Comparison of ENCODE assay signal across 15 mouse cellular contexts in the genomic region with DNA sequence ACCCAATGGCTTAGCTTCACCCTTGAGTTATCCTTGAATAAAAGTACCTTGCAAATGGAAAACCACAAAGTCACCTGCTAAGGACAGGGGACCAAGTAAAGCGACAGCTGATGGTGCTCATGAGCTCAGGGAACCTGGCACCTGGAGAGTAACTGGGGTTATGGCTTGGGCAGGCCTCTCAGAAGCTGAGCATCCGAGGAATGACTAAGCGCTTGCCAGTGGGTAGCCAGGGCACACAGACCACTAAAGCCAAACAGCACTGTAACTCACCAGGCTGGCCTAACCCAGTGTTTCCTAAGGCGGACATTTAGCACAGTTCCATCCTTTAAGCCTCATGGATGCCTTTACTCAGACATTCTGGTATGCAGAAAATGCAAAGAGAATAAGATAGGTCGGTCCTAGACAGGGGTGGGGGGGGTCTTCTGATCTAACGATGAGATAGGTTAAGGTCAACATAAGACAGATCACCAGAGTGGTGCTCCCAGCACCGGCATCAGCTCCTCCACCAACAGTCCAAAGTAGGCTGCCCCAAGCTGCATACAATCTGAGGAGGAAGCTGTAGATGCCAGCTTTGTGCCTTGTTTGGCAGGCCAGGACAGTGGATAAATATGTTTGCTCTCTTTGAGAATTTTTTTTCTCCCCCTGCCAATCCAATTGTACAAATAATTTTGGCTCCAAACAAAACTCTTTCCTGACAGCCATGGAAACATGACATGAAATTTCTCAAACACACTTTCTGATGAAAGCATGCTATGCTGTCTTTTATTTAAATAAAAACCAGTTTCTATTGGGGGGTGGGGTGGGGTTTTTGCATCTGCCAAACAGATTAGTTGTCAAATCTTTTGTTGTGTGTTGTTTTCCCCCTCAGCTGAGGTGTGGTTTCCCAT. TPM values are rescaled to one million over a fixed set of nuclear protein-coding genes. Genes with fewer than 3 reads are reported as not detected.
DNase-seq lines count a peak whose midpoint lies in the region; ATAC-seq and TF ChIP-seq lines count a peak whose summit lies in the region.
"Had no signal": no experiment of that assay in that cellular context is flagged by ENCODE, and none has a peak within 500 bp of the region (broad histone marks: within the 10 kb centered on the region; RNA-seq: fewer than 3 reads in every experiment).

No protein-coding gene starts in this region.

- TF ChIP-seq CTCF in lung, embryonic 14.5 days (IDR thresholded peaks at IDR 0.05; ENCODE audit: low read depth) = no peak
- TF ChIP-seq CTCF in cerebellum, adult 2 months (IDR thresholded peaks at IDR 0.05; ENCODE audit: borderline replicate concordance, insufficient read depth, low read depth, low read length) = no peak
- no peak for TF ChIP-seq CTCF in embryonic fibroblast, embryonic 13.5 days (IDR thresholded peaks at IDR 0.05; ENCODE audit: borderline replicate concordance, insufficient read depth, low read length)

- no peak for ATAC-seq in forebrain, embryonic 15.5 days (replicated peaks)
- ATAC-seq in forebrain, embryonic 16.5 days = no peak
- ATAC-seq in lung, embryonic 14.5 days (ENCODE audit: insufficient read depth) = no peak; the same call in 1 of the 2 replicates
- ATAC-seq: forebrain, embryonic 14.5 days; intestine, embryonic 15.5 days; midbrain, embryonic 13.5 days had no signal

- H3K27me3 ChIP-seq in forebrain, embryonic 15.5 days = no peaks in the 10 kb centered on the region
- H3K27me3 ChIP-seq in forebrain, embryonic 16.5 days (replicated peaks; ENCODE audit: control insufficient read depth, insufficient read depth, low read length) = no peaks in the 10 kb centered on the region
- no peaks in the 10 kb centered on the region for H3K27me3 ChIP-seq in lung, embryonic 14.5 days (ENCODE audit: insufficient read depth, low read length)
- H3K27me3 ChIP-seq in cerebellum, adult 2 months (ENCODE audit: control insufficient read depth, insufficient read depth, low read length) = no peaks in the 10 kb centered on the region
- H3K27me3 ChIP-seq: intestine, embryonic 15.5 days; midbrain, embryonic 13.5 days; neural tube, embryonic 12.5 days had no signal

- peak; percentile 71 for DNase-seq in lung, embryonic 14.5 days
- DNase-seq in lung, adult 18-20 months = no peak
- peak; percentile 63 to 80 for DNase-seq in cerebellum, adult 2 months
- no peak for DNase-seq in natural killer cell, adult 2 months (ENCODE audit: low spot score in 2 of 2)
- no peak for DNase-seq in heart, adult 18-20 months
- DNase-seq: adrenal gland, postnatal 10 days; B cell, adult 2 months; kidney, postnatal 10 days had no signal

- no peak overlapping the region for H3K4me2 ChIP-seq in forebrain, embryonic 15.5 days (replicated peaks)
- H3K4me2 ChIP-seq in forebrain, embryonic 16.5 days (ENCODE audit: low read length) = no peak overlapping the region
- no peak overlapping the region for H3K4me2 ChIP-seq in lung, embryonic 14.5 days
- H3K4me2 ChIP-seq: intestine, embryonic 15.5 days; midbrain, embryonic 13.5 days; neural tube, embryonic 12.5 days had no signal

- no peak overlapping the region for H3K4me3 ChIP-seq in forebrain, embryonic 15.5 days
- H3K4me3 ChIP-seq in forebrain, embryonic 16.5 days (replicated peaks; ENCODE audit: low read length) = no peak overlapping the region
- no peak overlapping the region for H3K4me3 ChIP-seq in lung, embryonic 14.5 days (ENCODE audit: low read depth, low read length)
- no peak overlapping the region for H3K4me3 ChIP-seq in cerebellum, adult 2 months (replicated peaks; ENCODE audit: insufficient read depth, low read depth, low read length)
- H3K4me3 ChIP-seq in embryonic fibroblast, embryonic 13.5 days (ENCODE audit: insufficient read depth, low read length) = no peak overlapping the region
- H3K4me3 ChIP-seq: intestine, embryonic 15.5 days; midbrain, embryonic 13.5 days; neural tube, embryonic 12.5 days had no signal

- H3K27ac ChIP-seq in forebrain, embryonic 15.5 days (replicated peaks) = 0 out of 2 replicates have a peak overlapping the region, but pooled peaks have one; percentile 16
- no peak overlapping the region for H3K27ac ChIP-seq in forebrain, embryonic 16.5 days (ENCODE audit: low read length)
- H3K27ac ChIP-seq in lung, embryonic 14.5 days (ENCODE audit: low read depth) = peak overlapping the region; percentile 87
- H3K27ac ChIP-seq in cerebellum, adult 2 months (ENCODE audit: insufficient read depth, low read length) = peak overlapping the region; percentile 44
- peak overlapping the region; percentile 60 for H3K27ac ChIP-seq in embryonic fibroblast, embryonic 13.5 days (ENCODE audit: insufficient read depth, low read length)
- H3K27ac ChIP-seq: intestine, embryonic 15.5 days; neural tube, embryonic 12.5 days had no signal

- no peaks in the 10 kb centered on the region for H3K9me3 ChIP-seq in forebrain, embryonic 15.5 days
- no peaks in the 10 kb centered on the region for H3K9me3 ChIP-seq in forebrain, embryonic 16.5 days (ENCODE audit: control insufficient read depth, low read length)
- no peaks in the 10 kb centered on the region for H3K9me3 ChIP-seq in lung, embryonic 14.5 days (ENCODE audit: low read depth, low read length)
- H3K9me3 ChIP-seq: intestine, embryonic 15.5 days; midbrain, embryonic 13.5 days; neural tube, embryonic 12.5 days had no signal

- H3K9ac ChIP-seq in forebrain, embryonic 15.5 days (replicated peaks) = no peak overlapping the region
- H3K9ac ChIP-seq in forebrain, embryonic 16.5 days (replicated peaks; ENCODE audit: low read depth, low read length) = no peak overlapping the region
- H3K9ac ChIP-seq in lung, embryonic 14.5 days = no peak overlapping the region
- H3K9ac ChIP-seq: intestine, embryonic 15.5 days; midbrain, embryonic 13.5 days; neural tube, embryonic 12.5 days had no signal

- H3K4me1 ChIP-seq in forebrain, embryonic 15.5 days = peaks cover 25% of the 10 kb centered on the region
- peaks cover 22% of the 10 kb centered on the region for H3K4me1 ChIP-seq in forebrain, embryonic 16.5 days (replicated peaks; ENCODE audit: control insufficient read depth, insufficient read depth, low read length)
- peaks cover 25% of the 10 kb centered on the region for H3K4me1 ChIP-seq in lung, embryonic 14.5 days (ENCODE audit: insufficient read depth)
- peaks cover 25% of the 10 kb centered on the region for H3K4me1 ChIP-seq in cerebellum, adult 2 months (ENCODE audit: control insufficient read depth, insufficient read depth, low read length)
- H3K4me1 ChIP-seq in embryonic fibroblast, embryonic 13.5 days (ENCODE audit: control insufficient read depth, insufficient read depth, low read length) = peaks cover 2% of the 10 kb centered on the region; the same call in 1 of the 2 replicates
- H3K4me1 ChIP-seq: neural tube, embryonic 12.5 days had no signal

- no peak for TF ChIP-seq POLR2A in cerebellum, adult 2 months (IDR thresholded peaks at IDR 0.05; ENCODE audit: borderline replicate concordance, insufficient read depth, low read length)
- no peak for TF ChIP-seq POLR2A in embryonic fibroblast, embryonic 13.5 days (IDR thresholded peaks at IDR 0.05; ENCODE audit: low read depth, low read length)

- 84% methylated on average over 7 of the region's 7 CpGs for WGBS in forebrain, embryonic 15.5 days
- WGBS in forebrain, embryonic 16.5 days = 79% methylated on average over 7 of the region's 7 CpGs
- WGBS in lung, embryonic 14.5 days = 50% methylated on average over 7 of the region's 7 CpGs
- WGBS in cerebellum, adult 2 months = 12% methylated on average over 7 of the region's 7 CpGs

- H3K36me3 ChIP-seq in forebrain, embryonic 15.5 days = peaks cover 8% of the 10 kb centered on the region
- H3K36me3 ChIP-seq in forebrain, embryonic 16.5 days (ENCODE audit: control insufficient read depth, insufficient read depth) = 0 out of 2 replicates have a peak, but pooled peaks cover 2% of the 10 kb centered on the region
- peaks cover 46% of the 10 kb centered on the region for H3K36me3 ChIP-seq in lung, embryonic 14.5 days (ENCODE audit: insufficient read depth)
- H3K36me3 ChIP-seq: intestine, embryonic 15.5 days had no signal

RNA-seq across cellular contexts. Expression of gene Boc, which starts 49.0 kb away (rescaled TPM):
- polyA plus RNA-seq in forebrain, embryonic 15.5 days (2015; fragmentation: Nextera tagmentation; extraction: Ambion mirVana) = 15.3 and 16.9 TPM in 2 replicates
- polyA plus RNA-seq in forebrain, embryonic 16.5 days (2015; fragmentation: Nextera tagmentation; extraction: Ambion mirVana) = 15.2 and 17.6 TPM in 2 replicates
- polyA plus RNA-seq in lung, embryonic 14.5 days (2014; fragmentation: Nextera tagmentation; extraction: Ambion mirVana) = 36.4 and 38.8 TPM in 2 replicates
- 37.9 and 43.6 TPM in 2 replicates for polyA plus RNA-seq in cerebellum, adult 2 months (2012; rRNA removed)
- 13.7 and 30.6 TPM in 2 replicates for polyA plus RNA-seq in embryonic fibroblast, embryonic 13.5 days (2011; ENCODE audit: insufficient read length, low read depth, missing spikeins)
- total RNA-seq in heart, adult 18-20 months (2021) = 1 to 10 TPM; 3.5 to 4.8 TPM

Comparison
In these comparisons a context has a peak if more than half of its experiments do, and no peak if none do; other contexts are left out.
1. DNase-seq: peak in lung, embryonic 14.5 days (single experiment) and cerebellum, adult 2 months (2 of 2); none in lung, adult 18-20 months (0 of 2), natural killer cell, adult 2 months (0 of 2) and heart, adult 18-20 months (0 of 2).